Mouse (Mus musculus) heart, postnatal 0 days (tissue): ENCODE measurements around the gene Slc35f6.

Source experiments
- CTCF ChIP-seq: IDR thresholded peaks from 2 replicates; pipeline ENCODE4 v1.5.1; 2016; ENCODE audit warnings: antibody characterized with exemption, control low read depth, low read depth
- EP300 ChIP-seq: IDR thresholded peaks from 2 replicates; pipeline ENCODE4 v1.6.1; 2016; ENCODE audit warnings: antibody characterized with exemption, low read depth

GRCm38 (mm10) chr5:30665360-30665759 lies 17.6 kb downstream of the Slc35f6 start:
- TF ChIP-seq EP300: no peak
- no peak for TF ChIP-seq CTCF
